Mouse (Mus musculus): Measurements from ENCODE around the gene Sec22c.
A peak's percentile ranks its signal among the peaks of the same experiment; 100 is the strongest.

Sec22c gene

DNA sequence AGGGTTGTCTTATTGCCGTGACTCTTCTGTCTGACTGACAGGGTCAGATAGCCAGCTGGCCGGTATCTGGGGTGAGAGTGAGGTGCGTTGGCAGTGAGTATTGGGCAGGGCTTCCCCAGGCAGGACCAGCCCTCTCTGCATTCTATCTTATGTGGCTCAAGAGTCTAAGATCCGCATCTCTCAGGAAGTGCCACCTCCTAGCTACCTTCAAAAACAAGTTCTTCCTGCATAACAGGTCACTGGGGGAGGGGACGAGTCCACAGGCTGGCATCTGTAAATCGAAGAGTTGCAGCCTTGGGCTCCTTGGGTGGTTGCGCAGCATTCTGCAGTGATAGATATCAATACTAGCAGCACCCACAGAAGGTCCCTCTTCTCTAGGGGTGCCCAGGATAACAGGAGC is 58.3 kb downstream of the Sec22c start:
- DNase-seq (ENCODE audit: low spot score), result peak; percentile 35

DNA sequence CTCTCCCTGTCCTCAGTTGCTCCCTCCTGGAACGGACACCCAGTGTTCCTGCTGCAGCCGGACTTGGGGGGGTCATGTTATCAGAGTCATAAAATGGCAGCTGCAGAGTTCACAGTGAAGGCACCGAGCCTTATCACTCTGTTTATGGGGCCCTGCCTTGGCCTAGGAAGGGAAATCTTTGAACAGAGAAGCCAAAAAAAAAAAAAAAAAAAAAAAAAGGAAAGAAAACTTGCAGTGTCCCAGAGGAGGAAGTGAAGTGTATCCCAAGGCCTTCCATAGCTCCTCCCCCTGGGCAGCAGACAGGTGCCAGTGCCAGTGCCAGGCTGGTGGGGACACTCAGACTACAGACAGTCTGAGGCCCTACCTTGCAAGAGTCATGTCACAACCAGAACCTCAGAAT is 60.4 kb downstream of the Sec22c start:
- no peak for DNase-seq (ENCODE audit: low spot score)

DNA sequence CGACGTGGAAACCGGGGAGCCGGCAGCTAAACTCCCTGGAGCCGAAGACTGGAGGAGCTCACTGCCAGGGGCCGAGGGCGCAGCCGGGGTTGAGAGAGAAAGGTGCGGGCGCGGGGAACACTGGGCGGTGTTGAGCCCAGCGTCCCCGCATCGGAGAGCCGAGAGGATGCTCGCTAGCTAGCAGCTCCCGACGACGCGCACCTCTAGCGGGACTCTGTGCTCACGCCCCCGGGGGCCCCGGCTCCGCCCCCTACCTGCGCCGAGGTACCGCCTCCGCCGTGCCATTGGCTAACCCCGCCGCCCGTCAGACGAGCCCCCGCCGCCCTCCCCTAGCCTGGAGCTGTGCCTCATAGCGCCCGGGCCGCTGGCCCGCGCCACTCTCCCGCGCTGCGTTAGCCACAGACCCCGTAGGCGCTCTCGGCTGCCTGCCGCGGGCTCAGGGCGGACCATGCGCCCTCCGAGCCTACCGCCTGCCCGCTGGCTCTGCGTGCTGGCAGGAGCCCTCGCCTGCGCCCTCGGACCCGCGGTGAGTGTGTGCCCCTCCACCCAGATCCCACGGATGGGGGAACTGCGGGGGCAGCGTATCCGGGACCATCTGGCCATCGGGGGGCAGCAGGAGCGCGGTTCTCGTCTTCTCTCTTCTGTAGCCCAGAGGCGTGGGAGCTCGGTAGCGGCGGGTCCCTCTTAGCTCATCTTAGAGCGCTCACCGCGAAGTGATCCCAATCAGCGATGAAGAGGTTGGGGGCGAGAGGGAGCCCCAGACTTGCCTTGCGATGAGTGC is 62.7 kb downstream of the Sec22c start, which contains the start of gene Vipr1:
Gene Vipr1, plus strand, starts transcription at position 316 of the 781 bp plus-strand sequence.
- peak; percentile 76 for DNase-seq (ENCODE audit: low spot score)

DNA sequence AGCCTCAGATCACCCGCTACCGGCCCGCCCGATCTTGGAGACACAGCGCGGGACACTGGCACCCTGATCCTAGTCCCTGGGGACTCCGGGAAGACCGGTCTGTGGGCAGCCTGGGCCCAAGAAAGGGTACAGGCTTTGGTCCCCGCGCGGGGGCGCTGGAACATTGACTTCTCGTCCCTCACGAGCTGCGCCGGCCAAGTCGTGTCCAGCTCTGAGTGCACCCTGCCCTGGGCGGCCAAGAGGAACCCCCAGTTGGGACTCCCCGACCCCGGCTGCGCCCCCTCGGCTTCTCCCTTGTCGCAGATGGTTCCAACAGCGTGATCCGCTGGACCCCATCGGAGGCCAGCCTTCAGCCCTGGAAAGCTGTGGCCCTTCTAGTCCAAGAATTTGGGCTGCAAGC is 63.3 kb downstream of the Sec22c start, which contains the start of gene Lyzl4:
Gene Lyzl4, minus strand, starts transcription at position 96 of the 400 bp plus-strand sequence.
- peak; percentile 86 for DNase-seq (ENCODE audit: low spot score)

DNA sequence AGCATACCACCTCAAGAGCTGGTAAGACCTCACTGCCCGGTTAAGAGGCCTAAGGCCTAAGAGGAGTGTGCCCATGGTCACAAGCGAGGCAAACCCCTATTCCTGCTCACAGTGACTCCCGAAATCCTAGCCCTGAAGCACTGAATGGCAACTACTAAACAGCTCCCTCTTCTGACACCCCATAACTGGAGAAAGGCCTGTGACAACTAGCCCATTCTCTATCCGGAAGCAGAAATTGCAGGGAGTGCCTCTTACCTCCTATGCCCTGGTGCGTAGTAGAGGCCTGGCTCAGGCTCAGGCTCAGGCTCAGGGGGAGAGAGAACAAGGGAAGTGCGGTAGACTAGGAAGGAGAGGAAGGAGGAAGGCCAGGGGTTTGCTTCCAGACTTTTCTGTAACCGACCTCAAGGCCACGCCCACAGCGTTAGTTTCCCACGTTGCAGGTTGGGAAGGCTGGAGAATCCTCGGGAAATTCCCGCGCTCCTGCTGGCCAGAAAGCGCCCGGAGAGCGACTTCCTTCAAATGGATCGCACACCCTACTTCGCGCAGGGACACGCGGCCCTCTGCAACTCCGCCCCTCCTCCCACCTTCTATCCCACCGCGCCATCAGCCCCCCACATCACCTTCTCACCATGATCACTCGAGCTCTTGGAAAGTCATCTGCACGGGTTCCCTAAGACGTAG is 63.9 kb downstream of the Sec22c start:
- no peak for DNase-seq (ENCODE audit: low spot score)

DNA sequence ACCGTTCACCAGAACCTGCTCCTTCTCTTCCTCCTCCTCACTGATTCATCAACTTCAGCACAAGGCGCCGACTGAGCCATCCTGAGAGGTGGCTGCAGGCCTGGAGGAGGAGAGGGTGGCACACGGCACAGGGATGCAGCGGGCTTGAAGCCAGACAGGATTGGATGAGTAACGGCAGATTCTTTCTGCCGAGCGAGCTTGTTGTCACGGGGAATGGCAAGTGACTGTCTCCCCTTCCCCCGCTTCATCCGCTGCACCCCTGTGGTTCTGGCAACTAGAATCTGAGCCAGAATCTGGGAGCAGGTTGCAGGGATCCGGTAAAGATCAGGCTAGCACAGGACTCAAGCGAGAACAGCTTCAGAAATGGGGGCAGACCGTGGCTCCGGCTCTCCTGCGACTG is 65.5 kb downstream of the Sec22c start:
- DNase-seq (ENCODE audit: low spot score), result no peak

DNA sequence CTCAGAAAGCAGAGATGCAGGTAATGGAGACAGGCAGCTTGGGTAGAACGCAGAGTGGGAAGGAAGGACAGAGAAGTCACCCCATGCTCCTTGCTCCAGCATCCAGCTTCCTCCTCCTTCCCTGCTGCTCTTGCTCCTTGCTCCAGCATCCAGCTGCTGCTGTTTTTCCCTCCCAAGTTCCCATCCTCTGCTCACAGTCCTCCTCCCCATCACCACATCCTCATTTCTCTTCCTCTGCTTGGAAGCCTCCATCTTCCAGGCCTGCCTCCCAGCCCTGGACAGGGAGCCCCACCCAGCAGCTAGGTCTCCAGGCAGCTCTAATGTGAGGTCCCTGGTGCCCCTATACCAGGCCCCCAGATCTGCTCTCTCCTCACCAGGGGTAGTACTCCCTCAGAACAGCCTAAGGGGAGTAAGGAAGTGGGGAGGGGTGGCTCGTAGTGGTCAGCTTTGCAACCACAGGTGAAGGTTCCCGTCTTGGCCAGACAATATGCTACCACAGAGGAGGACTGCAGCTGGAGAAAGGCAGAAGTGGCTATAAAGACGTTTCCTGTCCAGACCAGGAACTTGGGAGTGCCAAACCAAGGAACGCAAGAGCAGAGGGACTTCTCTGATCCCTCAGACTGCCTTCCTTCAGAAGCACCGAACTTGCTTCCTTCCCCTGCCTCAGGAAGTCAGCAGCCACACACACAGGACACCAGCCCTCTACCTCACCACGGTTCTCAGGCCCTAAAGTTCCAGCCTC is 69.3 kb downstream of the Sec22c start:
- DNase-seq (ENCODE audit: low spot score), result no peak

DNA sequence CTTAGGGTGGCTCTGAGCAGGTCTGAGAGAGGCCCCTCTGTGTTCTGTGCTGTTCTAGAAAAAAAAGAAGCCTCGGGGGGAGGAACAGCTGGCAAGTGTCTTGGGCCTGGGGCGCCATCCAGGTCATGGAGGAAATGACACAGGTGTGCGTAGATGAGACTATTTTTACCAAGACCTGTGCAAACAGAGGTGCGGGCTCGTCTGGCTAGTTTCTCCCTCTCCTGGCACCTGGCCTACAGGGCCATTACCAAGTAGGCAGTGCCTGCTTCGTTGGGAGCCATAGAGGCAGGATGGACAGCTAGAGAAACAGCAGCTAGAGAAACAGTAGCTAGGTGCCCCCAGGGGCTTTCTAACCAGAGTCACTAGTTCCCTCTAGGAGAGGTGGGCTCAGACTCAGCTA is 72.0 kb downstream of the Sec22c start:
- no peak for DNase-seq (ENCODE audit: low spot score)

DNA sequence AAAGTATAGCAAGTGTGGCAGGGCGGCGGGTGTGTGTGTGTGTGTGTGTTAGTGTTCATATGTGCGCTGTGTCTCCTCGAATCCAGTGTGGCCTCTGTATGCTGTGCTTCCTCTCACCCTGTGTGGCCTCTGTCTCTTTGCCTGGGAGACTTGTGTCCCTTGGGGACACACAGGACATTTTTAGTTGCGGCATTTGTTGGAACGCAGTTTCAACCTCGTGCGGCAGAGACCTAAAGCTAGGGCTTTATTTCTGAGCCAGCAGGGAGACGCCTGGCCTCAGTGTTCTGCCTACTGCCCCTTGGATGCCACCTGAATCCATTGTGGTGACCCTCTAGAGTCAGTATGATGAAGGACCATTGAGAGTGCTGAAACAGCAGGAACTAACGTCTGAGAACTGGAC is 72.4 kb downstream of the Sec22c start:
- no peak for DNase-seq (ENCODE audit: low spot score)

DNA sequence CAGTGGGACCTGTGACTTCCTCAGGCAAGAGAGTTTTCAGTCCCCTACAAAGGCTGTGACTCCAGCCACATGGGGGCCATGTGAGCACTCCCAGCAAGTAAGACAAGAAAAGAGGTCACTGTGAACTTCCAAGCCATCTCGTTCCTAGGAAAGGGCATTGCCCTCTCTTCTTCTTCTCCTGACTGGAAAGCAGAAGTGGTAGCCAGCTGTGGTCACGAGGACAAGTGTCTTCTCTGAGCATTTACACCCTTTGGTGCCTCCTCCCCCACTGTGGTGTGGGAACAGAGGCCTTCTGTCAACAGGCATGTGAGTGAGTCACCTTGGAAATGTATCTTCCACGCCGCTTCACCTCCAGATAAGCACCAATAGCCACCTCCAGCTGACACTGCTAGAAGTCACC is 73.3 kb downstream of the Sec22c start:
- peak; percentile 53 for DNase-seq (ENCODE audit: low spot score)

DNA sequence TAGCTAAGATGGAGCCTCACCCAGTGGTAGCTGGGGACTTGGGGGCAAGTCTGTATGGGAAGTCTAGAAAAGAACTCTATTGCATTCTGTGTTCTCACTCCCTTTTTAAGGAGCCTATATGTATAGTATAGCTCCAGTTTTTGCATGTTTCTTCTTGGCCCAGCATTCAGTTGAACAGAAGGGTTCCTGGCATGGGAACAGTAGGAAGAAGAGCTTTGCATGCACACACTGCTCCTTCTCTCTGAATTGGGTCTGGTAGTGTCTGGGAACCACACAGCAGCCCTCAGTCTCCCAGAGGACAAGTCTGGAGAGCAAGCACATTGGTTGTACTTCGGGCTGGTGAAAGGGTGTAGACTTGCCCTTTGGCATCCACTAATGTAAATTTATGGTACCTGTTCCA is 74.7 kb downstream of the Sec22c start:
- DNase-seq (ENCODE audit: low spot score), result no peak
